Mouse (Mus musculus) heart, embryonic 15.5 days (tissue): ENCODE data around the gene Tspan32. TPM values are rescaled to one million over a fixed set of nuclear protein-coding genes. Genes with fewer than 3 reads are reported as not detected.

ENCODE experiments used
- ATAC-seq: fragments of 200-750 bp; cut with Nextera tagmentation; replicated peaks from 2 replicates; pipeline ENCODE4 v1.8.0; 2017; ENCODE audit warnings: low read depth, moderate TSS enrichment; ENCODE audit not compliant: insufficient number of reproducible peaks, insufficient read depth, low FRiP score
- H3K27ac ChIP-seq: fragments of 300-500 bp; sonication (generic); 2 replicates; pipeline ENCODE4 v1.5.1; 2015; ENCODE audit warnings: mild to moderate bottlenecking, inconsistent platforms
- H3K27me3 ChIP-seq: fragments of 300-500 bp; sonication (generic); 2 replicates; pipeline ENCODE4 v1.6.1; 2015; ENCODE audit warnings: inconsistent platforms
- H3K36me3 ChIP-seq: fragments of 300-500 bp; sonication (generic); 2 replicates; pipeline ENCODE4 v1.6.1; 2015; ENCODE audit warnings: mild to moderate bottlenecking, inconsistent platforms
- H3K4me1 ChIP-seq: fragments of 300-500 bp; sonication (generic); replicated peaks from 2 replicates; pipeline ENCODE4 v1.6.1; 2015; ENCODE audit warnings: inconsistent platforms
- H3K4me2 ChIP-seq: fragments of 300-500 bp; sonication (generic); 2 replicates; pipeline ENCODE4 v1.6.1; 2015; ENCODE audit warnings: inconsistent platforms, mild to moderate bottlenecking, moderate library complexity
- H3K4me3 ChIP-seq: fragments of 300-500 bp; sonication (generic); 2 replicates; pipeline ENCODE4 v1.5.1; 2015; ENCODE audit warnings: mild to moderate bottlenecking, inconsistent platforms
- H3K9ac ChIP-seq: fragments of 300-500 bp; sonication (generic); 2 replicates; pipeline ENCODE4 v1.6.1; 2015; ENCODE audit warnings: mild to moderate bottlenecking, inconsistent platforms
- H3K9me3 ChIP-seq: fragments of 300-500 bp; sonication (generic); replicated peaks from 2 replicates; pipeline ENCODE4 v1.6.1; 2016; ENCODE audit warnings: inconsistent platforms
- WGBS: fragments of 180-500 bp; shearing (Covaris S2); methylation state at CpG from one replicate; pipeline ENCODE4 v1.1.7; 2015; ENCODE audit warnings: mixed read lengths; 5-methylcytosine and 5-hydroxymethylcytosine counted together
- polyA plus RNA-seq: library from polyadenylated mRNA; unstranded; fragments of >200 nt; fragmentation: Nextera tagmentation; extraction: Ambion mirVana; gene quantifications from 2 replicates; pipeline ENCODE4 v1.2.1, GENCODE M21; 2015

The Tspan32 gene
- polyA plus RNA-seq, 1 experiment from 2014 or later: 2.4 TPM

GRCm38 (mm10) chr7:143049841-143050816, 45.3 kb downstream of the Tspan32 start:
- Histone ChIP-seq H3K27ac (peak overlapping the region; percentile 76), H3K4me3 (no peak overlapping the region), H3K36me3 (no peaks in the 10 kb centered on the region), H3K27me3 (no peaks in the 10 kb centered on the region), H3K9me3 (no peaks in the 10 kb centered on the region), H3K9ac (no peak overlapping the region), H3K4me2 (no peak overlapping the region), H3K4me1 (peaks cover 37% of the 10 kb centered on the region)
- no peak for ATAC-seq
- WGBS: 85% methylated on average over 3 of the region's 3 CpGs

GRCm38 (mm10) chr7:143051316-143051715, 46.5 kb downstream of the Tspan32 start:
- peaks cover 49% of the 10 kb centered on the region for H3K4me1 ChIP-seq
- 50% methylated on average over 2 of the region's 2 CpGs for WGBS
- H3K4me2 ChIP-seq: no peak overlapping the region
- H3K9ac ChIP-seq: no peak overlapping the region
- no peak overlapping the region for H3K4me3 ChIP-seq
- no peaks in the 10 kb centered on the region for H3K27me3 ChIP-seq
- H3K9me3 ChIP-seq: no peaks in the 10 kb centered on the region
- H3K36me3 ChIP-seq: no peaks in the 10 kb centered on the region
- H3K27ac ChIP-seq: 0 out of 2 replicates have a peak overlapping the region, but pooled peaks have one; percentile 5
- no peak for ATAC-seq

GRCm38 (mm10) chr7:143052626-143053007, 47.8 kb downstream of the Tspan32 start, which contains the start of gene Cd81:
Cd81 (plus strand) TSS chr7:143052739.
- Histone ChIP-seq H3K9ac (peak within 1 kb of the TSS; percentile 93), H3K9me3 (no peaks in the 10 kb centered on the region), H3K36me3 (no peaks in the 10 kb centered on the region), H3K4me2 (peak within 1 kb of the TSS; percentile 85), H3K27ac (peak within 1 kb of the TSS; percentile 96), H3K4me3 (peak within 1 kb of the TSS; percentile 78), H3K4me1 (peaks cover 62% of the 10 kb centered on the region), H3K27me3 (no peaks in the 10 kb centered on the region)
- ATAC-seq: peak; percentile 77
- under 1% methylated on average over 36 of the region's 37 CpGs for WGBS

GRCm38 (mm10) chr7:143053008-143053899, 48.4 kb downstream of the Tspan32 start:
- under 1% methylated on average over 46 of the region's 46 CpGs for WGBS
- peak overlapping the region; percentile 85 for H3K4me2 ChIP-seq
- H3K27me3 ChIP-seq: no peaks in the 10 kb centered on the region
- H3K4me1 ChIP-seq: peaks cover 68% of the 10 kb centered on the region
- H3K9ac ChIP-seq: peak overlapping the region; percentile 93
- peak overlapping the region; percentile 78 for H3K4me3 ChIP-seq
- no peaks in the 10 kb centered on the region for H3K9me3 ChIP-seq
- H3K36me3 ChIP-seq: no peaks in the 10 kb centered on the region
- ATAC-seq: peak; percentile 53
- peak overlapping the region; percentile 96 for H3K27ac ChIP-seq

GRCm38 (mm10) chr7:143053961-143054611, 49.2 kb downstream of the Tspan32 start:
- no peak for ATAC-seq
- WGBS: 18% methylated on average over 11 of the region's 11 CpGs
- no peaks in the 10 kb centered on the region for H3K9me3 ChIP-seq
- peak overlapping the region; percentile 78 for H3K4me3 ChIP-seq
- H3K27me3 ChIP-seq: no peaks in the 10 kb centered on the region
- peaks cover 76% of the 10 kb centered on the region for H3K4me1 ChIP-seq
- peak overlapping the region; percentile 93 for H3K9ac ChIP-seq
- no peaks in the 10 kb centered on the region for H3K36me3 ChIP-seq
- peak overlapping the region; percentile 85 for H3K4me2 ChIP-seq
- peak overlapping the region; percentile 96 for H3K27ac ChIP-seq

- H3K4me2 ChIP-seq: peak overlapping the region; percentile 85
- H3K4me1 ChIP-seq: peaks cover 76% of the 10 kb centered on the region
- no peaks in the 10 kb centered on the region; the same call in 1 of the 2 replicates for H3K36me3 ChIP-seq
- WGBS: 34% methylated on average over 3 of the region's 3 CpGs
- H3K4me3 ChIP-seq: peak overlapping the region; percentile 78
- peak overlapping the region; percentile 93 for H3K9ac ChIP-seq
- no peak for ATAC-seq
- H3K27ac ChIP-seq: peak overlapping the region; percentile 96
- H3K9me3 ChIP-seq: no peaks in the 10 kb centered on the region
- no peaks in the 10 kb centered on the region for H3K27me3 ChIP-seq
These were observed 49.7 kb downstream of the Tspan32 start for GRCm38 (mm10) chr7:143054612-143054965.

- ATAC-seq: no peak
These were observed 50.2 kb downstream of the Tspan32 start for GRCm38 (mm10) chr7:143055001-143055400.

GRCm38 (mm10) chr7:143055499-143056186, 50.8 kb downstream of the Tspan32 start:
- Histone ChIP-seq H3K4me1 (peaks cover 76% of the 10 kb centered on the region), H3K9me3 (no peaks in the 10 kb centered on the region), H3K27ac (peak overlapping the region; percentile 96), H3K4me2 (peak overlapping the region; percentile 85), H3K27me3 (no peaks in the 10 kb centered on the region), H3K36me3 (peaks cover under 1% of the 10 kb centered on the region; the same call in 1 of the 2 replicates), H3K4me3 (peak overlapping the region; percentile 78), H3K9ac (peak overlapping the region; percentile 93)
- 49% methylated on average over 11 of the region's 11 CpGs for WGBS
- no peak for ATAC-seq

More at GRCm38 (mm10) chr7:143055001-143055400, 50.2 kb downstream of the Tspan32 start:
- Histone ChIP-seq H3K36me3 (no peaks in the 10 kb centered on the region; the same call in 1 of the 2 replicates), H3K4me1 (peaks cover 75% of the 10 kb centered on the region), H3K9me3 (no peaks in the 10 kb centered on the region), H3K4me3 (peak overlapping the region; percentile 78), H3K9ac (peak overlapping the region; percentile 93), H3K27me3 (no peaks in the 10 kb centered on the region), H3K27ac (peak overlapping the region; percentile 96), H3K4me2 (peak overlapping the region; percentile 85)
- 68% methylated on average over 3 of the region's 3 CpGs for WGBS

GRCm38 (mm10) chr7:143057023-143057422, 52.2 kb downstream of the Tspan32 start:
- H3K36me3 ChIP-seq: peaks cover 12% of the 10 kb centered on the region
- no peaks in the 10 kb centered on the region for H3K27me3 ChIP-seq
- H3K4me3 ChIP-seq: peak overlapping the region; percentile 9
- ATAC-seq: no peak
- H3K4me1 ChIP-seq: peaks cover 76% of the 10 kb centered on the region
- H3K4me2 ChIP-seq: peak overlapping the region; percentile 85
- H3K27ac ChIP-seq: peak overlapping the region; percentile 96
- H3K9me3 ChIP-seq: no peaks in the 10 kb centered on the region
- 57% methylated on average over 5 of the region's 5 CpGs for WGBS
- no peak overlapping the region for H3K9ac ChIP-seq

- peaks cover 19% of the 10 kb centered on the region for H3K36me3 ChIP-seq
- peaks cover 83% of the 10 kb centered on the region for H3K4me1 ChIP-seq
- peak overlapping the region; percentile 28 for H3K9ac ChIP-seq
- WGBS: 14% methylated on average over 9 of the region's 9 CpGs
- H3K4me3 ChIP-seq: peak overlapping the region; percentile 9
- H3K27me3 ChIP-seq: no peaks in the 10 kb centered on the region
- no peaks in the 10 kb centered on the region for H3K9me3 ChIP-seq
- no peak for ATAC-seq
- H3K4me2 ChIP-seq: peak overlapping the region; percentile 85
- H3K27ac ChIP-seq: peak overlapping the region; percentile 96
These were observed 52.9 kb downstream of the Tspan32 start for GRCm38 (mm10) chr7:143057667-143058220.
